8 mouse cellular contexts compared by ENCODE assay signal in the genomic region with DNA sequence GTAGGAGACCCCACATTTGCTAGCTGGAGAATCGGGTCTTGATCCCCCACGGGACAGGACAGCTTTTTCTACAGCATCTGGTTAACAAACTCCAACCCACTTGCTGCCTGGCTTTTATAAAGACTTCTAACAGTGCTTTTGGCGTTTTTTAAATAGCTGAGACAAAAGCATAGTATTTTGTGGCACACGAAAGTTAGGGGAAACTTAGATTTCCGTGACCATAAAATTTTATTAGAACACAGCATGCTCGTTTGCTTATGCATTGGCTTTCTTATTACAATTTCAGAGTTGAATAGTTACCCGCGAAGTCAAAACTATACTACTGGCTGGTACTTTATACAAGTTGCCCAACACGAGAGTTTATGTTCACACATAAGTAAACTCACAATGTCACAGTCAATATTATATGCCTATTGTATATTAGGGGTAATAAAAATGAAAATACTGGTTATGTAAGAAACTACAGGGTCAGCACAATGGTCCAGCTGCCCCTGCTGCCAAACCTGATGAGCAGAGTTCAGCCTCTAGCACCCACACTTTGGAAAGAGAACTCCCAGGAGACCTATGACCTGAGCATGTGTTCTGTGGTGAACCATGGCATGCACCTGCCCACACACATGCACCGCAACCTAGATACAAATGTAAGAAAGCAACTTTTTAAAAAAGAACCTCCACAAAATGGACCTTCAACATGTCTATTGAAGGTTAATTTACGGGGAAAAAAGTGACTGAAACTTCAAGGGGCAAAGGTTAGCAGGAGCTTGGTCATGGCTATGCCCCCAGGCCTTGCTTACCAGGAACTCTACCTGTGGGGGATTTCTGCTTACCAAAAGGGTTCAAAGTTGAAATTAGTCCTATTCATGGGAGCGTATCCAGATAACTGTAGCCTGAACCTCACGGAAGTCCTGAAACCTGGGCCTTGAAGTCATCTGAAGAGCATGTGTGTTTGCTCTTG. TPM values are rescaled to one million over a fixed set of nuclear protein-coding genes. Genes with fewer than 3 reads are reported as not detected.
DNase-seq lines count a peak whose midpoint lies in the region; ATAC-seq and TF ChIP-seq lines count a peak whose summit lies in the region.

No protein-coding gene starts in this region.

- peaks cover 9% of the 10 kb centered on the region for H3K36me3 ChIP-seq in heart, adult 2 months (ENCODE audit: control insufficient read depth, insufficient read depth, low read length)
- no peaks in the 10 kb centered on the region for H3K36me3 ChIP-seq in intestine, embryonic 15.5 days
- H3K36me3 ChIP-seq in midbrain, embryonic 11.5 days (ENCODE audit: control insufficient read depth, insufficient read depth, low read length) = no peaks in the 10 kb centered on the region

- 66% methylated on average over 13 of the region's 13 CpGs for WGBS in heart, adult 2 months
- WGBS in intestine, embryonic 15.5 days = 62% methylated on average over 13 of the region's 13 CpGs
- WGBS in midbrain, embryonic 11.5 days = 70% methylated on average over 13 of the region's 13 CpGs

- peak overlapping the region; percentile 81 for H3K9ac ChIP-seq in heart, adult 2 months (ENCODE audit: low read depth, low read length)
- peak overlapping the region; percentile 46 for H3K9ac ChIP-seq in intestine, embryonic 15.5 days
- peak overlapping the region; percentile 65 for H3K9ac ChIP-seq in midbrain, embryonic 11.5 days (ENCODE audit: low read length)

- H3K4me1 ChIP-seq in heart, adult 2 months (ENCODE audit: control insufficient read depth, insufficient read depth, low read length) = peaks cover 6% of the 10 kb centered on the region
- H3K4me1 ChIP-seq in intestine, embryonic 15.5 days (replicated peaks) = peaks cover 5% of the 10 kb centered on the region; the same call in 1 of the 2 replicates
- peaks cover 10% of the 10 kb centered on the region; the same call in 1 of the 2 replicates for H3K4me1 ChIP-seq in midbrain, embryonic 11.5 days (ENCODE audit: control insufficient read depth, insufficient read depth, low read length)

- peak overlapping the region; percentile 50 for H3K27ac ChIP-seq in heart, adult 2 months
- no peak overlapping the region for H3K27ac ChIP-seq in intestine, embryonic 15.5 days
- H3K27ac ChIP-seq in midbrain, embryonic 11.5 days (ENCODE audit: low read depth, low read length) = no peak overlapping the region

- TF ChIP-seq POLR2A in heart, adult 2 months (IDR thresholded peaks at IDR 0.05; ENCODE audit: insufficient read depth, low read depth, low read length) = no peak

- no peaks in the 10 kb centered on the region for H3K27me3 ChIP-seq in heart, adult 2 months (ENCODE audit: control insufficient read depth, insufficient read depth, low read length)
- H3K27me3 ChIP-seq in intestine, embryonic 15.5 days (replicated peaks) = no peaks in the 10 kb centered on the region
- no peaks in the 10 kb centered on the region for H3K27me3 ChIP-seq in midbrain, embryonic 11.5 days (ENCODE audit: control insufficient read depth, insufficient read depth, low read length)

- ATAC-seq in activated CD4-positive, CD25-positive, alpha-beta regulatory T cell, adult 4 months = peak; percentile 1
- ATAC-seq in intestine, embryonic 15.5 days = no peak
- ATAC-seq in midbrain, embryonic 11.5 days (ENCODE audit: low FRiP score) = no peak

- H3K79me2 ChIP-seq in heart, adult 2 months (replicated peaks; ENCODE audit: control insufficient read depth, insufficient read depth, low read length) = peaks cover 2% of the 10 kb centered on the region

- DNase-seq in heart, adult 2 months = no peak
- DNase-seq in heart, adult 18-20 months = no peak
- peak; percentile 68 for DNase-seq in midbrain, embryonic 11.5 days (ENCODE audit: low spot score, missing footprints)
- DNase-seq in adrenal gland, adult 8-10 months = no peak
- no peak for DNase-seq in cerebellum, adult 18-20 months
- DNase-seq in adrenal gland, postnatal 10 days = no peak

- intact Hi-C loops in heart, adult 2 months (cut with DNase I) = loop anchor here (5.0 kb wide), 1 partner anchor 80 kb away; the partner anchor contains the start of gene D030056L22Rik

- peak overlapping the region; percentile 67 for H3K4me3 ChIP-seq in heart, adult 2 months
- H3K4me3 ChIP-seq in intestine, embryonic 15.5 days (replicated peaks) = peak overlapping the region; percentile 85
- peak overlapping the region; percentile 70 for H3K4me3 ChIP-seq in midbrain, embryonic 11.5 days (ENCODE audit: low read depth, low read length)

- peak overlapping the region; percentile 69 for H3K4me2 ChIP-seq in intestine, embryonic 15.5 days (replicated peaks)
- peak overlapping the region; percentile 89 for H3K4me2 ChIP-seq in midbrain, embryonic 11.5 days

- TF ChIP-seq EP300 in heart, adult 2 months (IDR thresholded peaks at IDR 0.05; ENCODE audit: insufficient read depth, low read depth, low read length) = no peak

- H3K9me3 ChIP-seq in intestine, embryonic 15.5 days = no peaks in the 10 kb centered on the region
- no peaks in the 10 kb centered on the region for H3K9me3 ChIP-seq in midbrain, embryonic 11.5 days (ENCODE audit: control insufficient read depth, low read length)

- TF ChIP-seq CTCF in heart, adult 2 months (IDR thresholded peaks at IDR 0.05) = no peak

RNA-seq across cellular contexts. Expression of gene Nmrk1, which starts 0.8 kb away (rescaled TPM):
- 1 to 10 TPM; 2.3 to 2.5 TPM for total RNA-seq in heart, adult 2 months (2021)
- polyA plus RNA-seq in heart, adult 2 months (2012; rRNA removed) = 5.4 and 9.7 TPM in 2 replicates
- total RNA-seq in heart, adult 18-20 months (2021) = 1 to 10 TPM; 2.9 to 3.4 TPM
- polyA plus RNA-seq in activated CD4-positive, CD25-positive, alpha-beta regulatory T cell, adult 4 months (2017; shearing (Covaris generic)) = 1 to 10 TPM; 6.0 to 7.3 TPM
- 9.0 and 9.8 TPM in 2 replicates for polyA plus RNA-seq in intestine, embryonic 15.5 days (2015; fragmentation: Nextera tagmentation; extraction: Ambion mirVana)
- polyA plus RNA-seq in midbrain, embryonic 11.5 days (2014; fragmentation: Nextera tagmentation; extraction: Ambion mirVana) = 4.9 and 5.8 TPM in 2 replicates
- total RNA-seq in adrenal gland, adult 8-10 months (2022) = 10 to 100 TPM in 3 of 4 experiments, 1 to 10 TPM in 1; 9.3 to 32.3 (median 16.8) TPM
- total RNA-seq in adrenal gland, postnatal 10 days (2021) = 10 to 100 TPM; 11.4 to 12.6 TPM

RNA-seq across cellular contexts. Expression of gene Ostf1, which starts 0.9 kb away (rescaled TPM):
- 10 to 100 TPM; 35.3 to 37.6 TPM for total RNA-seq in heart, adult 2 months (2021)
- 29.5 and 31.5 TPM in 2 replicates for polyA plus RNA-seq in heart, adult 2 months (2012; rRNA removed)
- total RNA-seq in heart, adult 18-20 months (2021) = 10 to 100 TPM; 34.3 to 36.7 TPM
- polyA plus RNA-seq in activated CD4-positive, CD25-positive, alpha-beta regulatory T cell, adult 4 months (2017; shearing (Covaris generic)) = 100 to 1,000 TPM; 142 to 143 TPM
- 86.3 and 87.4 TPM in 2 replicates for polyA plus RNA-seq in intestine, embryonic 15.5 days (2015; fragmentation: Nextera tagmentation; extraction: Ambion mirVana)
- 46.1 and 48.8 TPM in 2 replicates for polyA plus RNA-seq in midbrain, embryonic 11.5 days (2014; fragmentation: Nextera tagmentation; extraction: Ambion mirVana)
- total RNA-seq in adrenal gland, adult 8-10 months (2022) = 100 to 1,000 TPM; 100 to 119 (median 114) TPM
- 10 to 100 TPM; 90.4 to 91.2 TPM for total RNA-seq in adrenal gland, postnatal 10 days (2021)

RNA-seq across cellular contexts. Expression of gene Carnmt1, which starts 38.1 kb away (rescaled TPM):
- total RNA-seq in heart, adult 2 months (2021) = 10 to 100 TPM; 32.8 to 36.4 TPM
- 13.0 and 23.3 TPM in 2 replicates for polyA plus RNA-seq in heart, adult 2 months (2012; rRNA removed)
- 10 to 100 TPM; 37.7 to 38.9 TPM for total RNA-seq in heart, adult 18-20 months (2021)
- 1 to 10 TPM; 2.7 to 4.3 TPM for polyA plus RNA-seq in activated CD4-positive, CD25-positive, alpha-beta regulatory T cell, adult 4 months (2017; shearing (Covaris generic))
- 21.2 and 24.0 TPM in 2 replicates for polyA plus RNA-seq in intestine, embryonic 15.5 days (2015; fragmentation: Nextera tagmentation; extraction: Ambion mirVana)
- 25.4 and 29.8 TPM in 2 replicates for polyA plus RNA-seq in midbrain, embryonic 11.5 days (2014; fragmentation: Nextera tagmentation; extraction: Ambion mirVana)
- total RNA-seq in adrenal gland, adult 8-10 months (2022) = 10 to 100 TPM; 19.0 to 23.3 (median 22.1) TPM
- total RNA-seq in adrenal gland, postnatal 10 days (2021) = 10 to 100 TPM; 16.7 to 19.4 TPM
